Mouse (Mus musculus) kidney, postnatal 25 days (tissue): ENCODE results near the gene Gtf2h5.

Experiments
- DNase-seq, 2 experiments: peaks; one replicate each; pipeline ENCODE4 v3.0.0; 2021; ENCODE audit warnings: mixed read lengths in 2 of 2

Gtf2h5 gene

DNA sequence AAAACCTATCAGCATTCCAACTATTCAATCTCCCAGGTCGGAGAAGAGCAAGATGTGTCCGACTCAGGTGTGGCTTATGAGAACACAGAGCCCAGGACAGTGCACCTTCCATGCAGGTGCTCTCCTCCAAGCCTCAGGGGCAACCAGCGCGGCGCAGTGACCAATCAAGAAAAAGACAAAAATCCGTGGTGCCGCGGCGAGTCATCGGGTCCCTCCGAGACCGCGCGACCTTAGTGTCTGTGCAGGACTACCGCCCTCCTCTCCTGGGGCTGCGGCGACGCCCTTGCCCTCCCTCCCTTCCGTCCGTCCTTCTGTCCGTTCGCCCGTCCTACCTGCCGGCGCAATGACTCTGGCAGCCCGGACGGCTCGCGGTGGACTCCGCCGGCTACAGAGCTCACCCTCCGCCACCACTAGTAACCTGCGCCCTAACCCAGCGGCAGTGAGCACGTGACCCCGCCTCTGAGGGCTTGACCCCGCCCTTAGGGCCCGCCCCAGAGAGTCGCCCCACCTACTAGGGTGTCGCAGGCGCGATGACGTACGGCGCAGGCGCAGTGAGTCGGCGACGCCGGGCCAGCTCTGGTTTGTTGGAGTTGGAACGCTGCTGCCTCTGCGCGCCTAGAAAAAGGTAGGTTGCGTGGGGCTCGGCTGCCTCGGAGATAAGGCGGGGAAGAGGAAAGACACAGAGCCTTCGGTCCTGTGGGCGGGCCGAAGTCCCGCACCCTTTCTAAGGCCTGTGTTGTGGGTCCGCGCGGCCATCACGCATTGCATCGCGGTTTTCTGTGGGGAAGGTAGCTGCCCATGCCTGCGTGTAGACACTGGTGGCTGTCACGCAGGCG lies at the start of gene Gtf2h5, which contains the start of gene Serac1:
Gene Gtf2h5, plus strand, starts transcription at position 500 of the 836 bp plus-strand sequence.
Gene Serac1, minus strand, starts transcription at position 455 of the 836 bp plus-strand sequence.
- peak; percentile 98 for DNase-seq

GRCm38 (mm10) chr17:6035661-6036060 lies 43.9 kb upstream of the Gtf2h5 start:
- no peak for DNase-seq

DNA sequence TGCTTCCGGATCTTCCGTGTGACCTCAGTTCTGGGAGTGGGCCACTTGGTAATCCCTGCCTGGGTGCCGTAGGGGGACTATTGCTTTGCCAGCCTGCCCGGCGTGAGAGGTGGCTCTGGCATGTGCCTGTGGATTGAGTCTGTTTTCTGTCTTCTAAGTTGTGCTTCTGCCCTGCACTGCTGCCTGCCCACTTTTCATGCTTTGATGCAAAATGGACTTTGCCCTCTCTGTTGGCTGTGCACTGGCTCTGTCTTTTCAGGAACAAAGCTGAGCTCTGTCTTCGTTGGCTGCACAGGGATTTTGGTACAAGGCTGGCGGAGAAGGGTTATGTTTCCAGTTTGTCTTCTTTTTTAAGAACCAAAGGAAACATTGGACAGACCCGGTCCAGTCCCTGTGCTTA lies 43.1 kb upstream of the Gtf2h5 start:
- DNase-seq, result peak; percentile 57 to 65

- no peak for DNase-seq
Measured at GRCm38 (mm10) chr17:6036872-6037271, 42.7 kb upstream of the Gtf2h5 start.

DNA sequence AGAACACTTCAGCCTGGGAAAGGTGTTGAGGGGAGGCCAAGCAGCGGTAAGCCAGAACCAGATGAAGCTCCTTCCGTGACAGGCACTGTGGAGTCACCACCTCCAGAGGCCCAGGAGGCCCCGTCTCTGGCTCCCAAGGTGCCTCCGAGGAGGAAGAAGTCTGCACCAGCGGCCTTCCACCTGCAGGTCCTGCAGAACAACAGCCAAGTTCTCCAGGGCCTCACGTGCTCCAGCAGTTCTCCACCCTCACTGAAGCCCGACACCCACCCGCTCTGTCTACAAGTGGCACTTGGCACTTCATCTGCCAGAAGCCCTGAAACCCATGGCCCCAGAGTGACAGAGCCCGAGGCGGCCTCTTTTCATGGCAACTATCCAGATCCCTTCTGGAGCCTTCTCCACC lies 42.1 kb upstream of the Gtf2h5 start:
- no peak for DNase-seq

DNA sequence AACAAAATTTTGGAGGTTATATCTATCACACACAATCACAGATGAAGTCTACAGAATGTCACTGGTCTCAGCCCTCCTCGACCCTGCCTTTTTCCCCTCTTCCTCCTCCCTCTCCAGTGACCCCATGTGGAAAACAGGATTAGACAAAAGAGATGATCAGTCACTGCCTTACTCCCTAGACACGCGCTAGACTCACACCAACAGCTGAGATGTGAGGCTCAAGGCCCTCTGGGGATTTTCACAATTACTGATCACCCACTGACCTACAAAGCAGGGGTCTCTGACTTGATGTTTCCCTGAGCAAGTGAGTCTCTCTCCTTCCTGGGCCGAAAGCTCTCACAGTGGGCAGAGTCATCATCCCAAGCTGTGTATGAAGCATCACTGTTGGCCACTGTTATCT lies 26.8 kb upstream of the Gtf2h5 start:
- DNase-seq, result no peak

GRCm38 (mm10) chr17:6054934-6055355 lies 24.6 kb upstream of the Gtf2h5 start:
- peak; percentile 58 to 85 for DNase-seq

DNA sequence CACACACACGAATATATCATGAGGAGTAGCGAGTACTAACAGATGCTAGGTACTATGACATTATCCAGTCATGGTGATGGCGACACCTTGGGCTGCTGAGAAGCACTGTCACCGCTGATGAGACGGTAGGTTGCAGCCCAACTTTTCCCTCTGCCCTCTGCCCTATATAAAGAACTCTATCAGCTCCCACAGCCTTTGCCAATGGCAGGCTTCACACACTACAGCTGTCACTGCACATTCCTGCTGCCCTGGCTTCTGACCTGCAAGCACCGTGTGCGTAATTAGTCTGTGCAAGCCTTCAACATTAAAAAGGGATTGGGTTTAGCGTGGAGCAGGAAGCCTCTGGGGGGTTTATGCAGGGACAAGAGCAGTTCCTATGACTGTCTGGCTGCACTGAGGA lies 16.8 kb upstream of the Gtf2h5 start:
- no peak for DNase-seq

DNA sequence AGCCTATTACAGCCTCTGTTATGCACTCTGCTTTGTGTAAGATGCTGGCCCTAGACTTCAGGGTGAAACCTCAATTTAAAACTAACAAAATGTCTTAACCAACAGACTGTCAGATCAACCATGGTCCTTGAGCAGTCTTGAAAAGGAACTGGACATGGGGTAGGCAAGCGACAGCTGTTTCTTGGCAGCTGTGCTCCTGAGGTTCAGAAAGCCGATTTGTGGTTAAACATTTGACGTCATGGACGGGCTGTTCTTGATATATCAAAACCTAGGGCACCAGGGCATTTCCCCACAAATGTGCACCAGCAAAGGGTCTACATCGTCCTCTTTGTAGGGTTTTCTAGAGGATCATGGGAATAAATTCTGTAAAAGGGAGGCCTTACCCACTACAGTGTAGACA lies 16.1 kb upstream of the Gtf2h5 start:
- no peak for DNase-seq

DNA sequence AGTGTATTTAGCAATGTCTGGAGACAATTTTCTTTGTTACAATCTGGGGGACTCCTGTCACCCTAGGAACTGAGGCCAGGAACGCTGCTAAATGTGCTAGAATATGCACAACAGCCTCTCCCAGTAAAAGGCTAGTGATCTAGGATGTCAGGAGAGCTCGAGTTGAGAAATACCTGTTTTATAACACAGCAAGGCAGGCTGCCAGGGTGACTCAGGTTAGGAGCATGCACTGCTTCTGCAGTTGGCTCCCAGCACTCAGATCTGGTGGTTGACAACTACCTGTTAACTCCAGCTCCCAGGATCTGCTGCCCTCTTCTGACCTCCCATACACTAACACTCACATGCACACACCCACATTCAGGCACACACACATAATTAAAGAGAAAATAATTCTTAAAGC lies 13.6 kb upstream of the Gtf2h5 start:
- DNase-seq, result no peak

DNA sequence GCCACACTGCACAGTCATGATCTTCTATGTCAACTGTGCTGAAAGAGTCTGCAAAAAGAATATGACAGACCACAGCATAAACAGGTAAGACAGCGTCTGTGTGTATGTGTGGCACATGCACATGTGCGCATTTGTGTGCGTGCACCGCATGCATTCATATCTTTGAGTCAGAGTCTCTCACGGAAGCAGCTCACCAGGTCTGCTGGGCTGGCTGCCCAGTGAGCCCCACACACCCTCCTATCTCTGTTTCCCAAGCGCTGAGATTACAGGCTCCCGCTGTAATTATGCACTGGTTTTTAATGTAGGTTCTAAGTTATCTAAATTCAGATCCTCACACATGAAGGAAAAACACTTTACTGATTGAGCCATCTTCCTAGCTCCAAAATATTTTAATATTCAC lies 12.0 kb upstream of the Gtf2h5 start:
- no peak for DNase-seq

- no peak for DNase-seq
Measured at GRCm38 (mm10) chr17:6069866-6070265, 9.7 kb upstream of the Gtf2h5 start.

DNA sequence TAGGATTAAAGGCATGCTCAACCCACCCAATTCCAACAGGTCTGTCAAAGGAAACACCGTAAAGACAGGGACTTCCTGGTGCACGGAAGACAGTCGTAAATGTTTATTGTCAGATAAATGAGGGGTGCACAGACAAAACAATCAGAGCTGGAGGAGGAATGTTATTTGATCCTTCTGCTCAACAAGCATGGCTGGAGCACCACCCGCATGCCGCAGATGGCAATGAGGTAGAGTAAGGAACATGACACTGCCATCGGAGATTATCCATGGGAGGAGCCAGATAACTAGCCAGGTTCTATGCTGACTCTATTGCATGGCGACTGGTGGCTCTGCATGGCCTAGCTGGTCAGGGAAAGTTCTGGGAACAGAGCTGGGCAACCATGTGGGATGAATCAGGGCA lies 6.2 kb upstream of the Gtf2h5 start:
- no peak for DNase-seq

- no peak for DNase-seq
Measured at GRCm38 (mm10) chr17:6083323-6083890, 3.8 kb downstream of the Gtf2h5 start.

- no peak for DNase-seq
Measured at GRCm38 (mm10) chr17:6091604-6092003, 12.0 kb downstream of the Gtf2h5 start.

GRCm38 (mm10) chr17:6095579-6095978 lies 16.0 kb downstream of the Gtf2h5 start:
- no peak for DNase-seq

- peak; percentile 52 to 73 for DNase-seq
Measured at GRCm38 (mm10) chr17:6097884-6098283, 18.3 kb downstream of the Gtf2h5 start.

GRCm38 (mm10) chr17:6102287-6102686 lies 22.7 kb downstream of the Gtf2h5 start:
- no peak for DNase-seq

GRCm38 (mm10) chr17:6103566-6103965 lies 24.0 kb downstream of the Gtf2h5 start:
- no peak for DNase-seq

DNA sequence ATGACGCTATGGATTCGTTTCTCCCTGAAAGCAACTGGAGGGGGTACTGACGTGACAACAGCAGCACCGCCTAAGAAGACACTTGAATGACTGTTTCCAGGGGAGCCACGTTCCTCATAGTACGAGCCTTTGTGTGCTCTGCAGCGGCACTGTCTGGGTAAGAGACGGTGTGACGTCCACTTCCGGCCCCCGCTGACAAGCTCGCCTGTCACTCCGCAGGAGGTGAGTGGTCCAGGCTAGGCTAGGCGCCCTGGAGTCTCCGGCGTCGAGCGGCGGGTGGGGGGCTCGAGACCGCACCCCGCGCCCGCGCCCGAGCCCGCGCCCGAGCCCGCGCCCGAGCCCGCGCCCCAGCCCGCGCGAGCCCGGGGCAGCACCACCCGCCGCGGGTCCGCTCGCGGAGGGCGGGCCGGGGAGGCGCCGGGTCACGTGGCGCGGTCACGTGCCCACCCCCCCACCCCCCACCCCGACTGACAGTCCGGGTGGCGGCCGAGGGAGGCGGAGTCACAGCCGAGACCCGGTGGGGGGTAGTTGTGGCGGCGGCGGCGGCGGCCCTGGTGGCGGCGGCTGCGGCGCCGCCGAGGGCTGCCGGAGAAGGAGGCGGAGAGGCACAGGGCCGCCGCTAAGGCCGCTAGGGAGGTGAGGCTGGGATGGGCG lies 26.9 kb downstream of the Gtf2h5 start, which contains the start of gene Tulp4:
Gene Tulp4, plus strand, starts transcription at position 77 of the 654 bp plus-strand sequence.
- DNase-seq, result peak; percentile 85 to 94

DNA sequence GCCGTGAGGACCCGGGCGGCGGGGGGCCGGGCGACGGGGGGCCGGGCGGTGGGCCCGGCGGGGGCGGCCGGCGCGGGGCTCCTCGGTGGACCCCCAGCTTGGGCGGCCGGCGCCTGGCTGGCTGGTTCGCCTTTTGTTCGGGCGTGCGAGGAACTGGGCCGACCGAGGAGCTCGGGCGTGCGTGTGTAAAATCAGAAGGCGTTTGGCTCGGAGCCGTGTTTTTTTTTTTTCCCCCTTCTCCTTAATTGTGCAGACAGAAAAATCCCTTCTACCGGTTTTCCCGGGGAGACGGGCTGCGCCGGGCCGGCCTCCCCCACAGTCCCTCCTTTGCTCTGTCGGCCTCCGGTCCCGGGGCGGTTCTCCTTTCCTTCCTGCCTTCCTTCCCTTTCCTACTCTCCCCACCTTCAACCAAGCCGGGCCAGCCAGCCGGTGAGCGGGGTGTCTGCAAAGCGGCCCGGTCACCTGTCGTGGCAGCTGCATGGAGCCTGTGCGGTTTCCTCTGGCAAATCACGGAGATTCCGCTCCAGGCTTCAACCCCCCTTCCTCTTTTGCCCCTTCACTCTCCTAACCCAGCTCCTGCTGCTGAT lies 27.5 kb downstream of the Gtf2h5 start:
- peak; percentile 62 to 84 for DNase-seq

DNA sequence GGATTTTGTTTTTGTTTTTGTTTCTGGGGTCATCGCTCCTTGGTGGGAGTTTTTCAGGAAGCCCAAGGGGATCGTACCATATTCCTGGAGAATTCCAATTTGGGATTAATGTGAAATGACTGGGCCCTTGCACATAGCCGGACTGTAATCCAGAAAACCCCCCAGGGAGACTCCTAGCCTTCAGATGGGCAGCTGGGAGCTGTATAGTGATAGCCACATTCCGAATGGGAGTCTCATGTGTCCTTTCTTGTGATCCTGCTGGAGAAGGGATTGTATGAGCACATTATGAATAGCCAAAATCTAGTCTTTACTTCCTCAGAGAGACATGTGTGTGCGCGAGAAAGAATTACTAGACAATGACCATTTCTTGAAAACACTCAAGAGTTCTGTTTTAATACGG lies 28.6 kb downstream of the Gtf2h5 start:
- no peak for DNase-seq

DNA sequence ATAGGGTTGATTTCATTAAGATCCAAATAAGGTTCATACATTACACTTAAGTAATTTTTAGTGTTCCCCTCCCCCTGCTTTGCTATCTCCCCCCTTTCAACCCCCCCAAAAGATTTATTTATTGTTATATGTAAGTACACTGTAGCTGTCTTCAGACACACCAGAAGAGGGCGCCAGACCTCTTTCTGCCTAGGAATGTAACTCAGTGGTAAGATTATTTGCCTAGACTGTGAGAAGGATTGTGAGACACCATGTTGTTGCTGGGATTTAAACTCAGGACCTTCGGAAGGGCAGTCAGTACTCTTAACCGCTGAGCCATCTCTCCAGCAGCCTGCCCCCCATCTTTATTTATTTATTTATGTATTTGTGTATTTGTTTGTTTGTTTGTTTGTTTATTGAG lies 31.4 kb downstream of the Gtf2h5 start:
- DNase-seq, result no peak
